Mouse (Mus musculus): Measurements from ENCODE around the gene Hsh2d.
A peak's percentile ranks its signal among the peaks of the same experiment; 100 is the strongest.

The Hsh2d gene

GRCm38 (mm10) chr8:72187793-72188331 is 1.6 kb upstream of the Hsh2d start:
- no peak for DNase-seq (ENCODE audit: low spot score)

GRCm38 (mm10) chr8:72190215-72190539 is 739 bp downstream of the Hsh2d start:
- no peak for DNase-seq (ENCODE audit: low spot score)

GRCm38 (mm10) chr8:72192065-72192464 is 2.6 kb downstream of the Hsh2d start:
- DNase-seq (ENCODE audit: low spot score) = no peak

GRCm38 (mm10) chr8:72197997-72198396 is 8.6 kb downstream of the Hsh2d start:
- no peak for DNase-seq (ENCODE audit: low spot score)

GRCm38 (mm10) chr8:72208582-72208981 is 19.1 kb downstream of the Hsh2d start:
- DNase-seq (ENCODE audit: low spot score) = no peak

GRCm38 (mm10) chr8:72210222-72210621 is 20.8 kb downstream of the Hsh2d start:
- no peak for DNase-seq (ENCODE audit: low spot score)

- no peak for DNase-seq (ENCODE audit: low spot score)
Measured at GRCm38 (mm10) chr8:72210710-72211109, 21.3 kb downstream of the Hsh2d start.

GRCm38 (mm10) chr8:72211846-72212245 is 22.4 kb downstream of the Hsh2d start:
- no peak for DNase-seq (ENCODE audit: low spot score)

GRCm38 (mm10) chr8:72212751-72213150 is 23.3 kb downstream of the Hsh2d start, which contains the start of gene Cib3:
TSS of gene Cib3 (minus strand) at chr8:72212837.
- no peak for DNase-seq (ENCODE audit: low spot score)

GRCm38 (mm10) chr8:72213536-72213935 is 24.1 kb downstream of the Hsh2d start, which contains the start of gene Gm11034:
TSS of gene Gm11034 (minus strand) at chr8:72213636.
- no peak for DNase-seq (ENCODE audit: low spot score)

- no peak for DNase-seq (ENCODE audit: low spot score)
Measured at GRCm38 (mm10) chr8:72215060-72215459, 25.6 kb downstream of the Hsh2d start.

GRCm38 (mm10) chr8:72215871-72216270 is 26.4 kb downstream of the Hsh2d start:
- no peak for DNase-seq (ENCODE audit: low spot score)

- DNase-seq (ENCODE audit: low spot score) = no peak
Measured at GRCm38 (mm10) chr8:72218781-72219540, 29.5 kb downstream of the Hsh2d start.

- peak; percentile 50 for DNase-seq (ENCODE audit: low spot score)
Measured at GRCm38 (mm10) chr8:72219541-72220363, 30.3 kb downstream of the Hsh2d start, which contains the start of gene Fam32a. TSS of gene Fam32a (plus strand) at chr8:72219730.

GRCm38 (mm10) chr8:72220758-72221157 is 31.3 kb downstream of the Hsh2d start:
- DNase-seq (ENCODE audit: low spot score) = no peak

GRCm38 (mm10) chr8:72222656-72223055 is 33.2 kb downstream of the Hsh2d start:
- no peak for DNase-seq (ENCODE audit: low spot score)

- peak; percentile 92 for DNase-seq (ENCODE audit: low spot score)
Measured at GRCm38 (mm10) chr8:72239499-72240402, 50.3 kb downstream of the Hsh2d start, which contains the start of gene Ap1m1. TSS of gene Ap1m1 (plus strand) at chr8:72240018.

GRCm38 (mm10) chr8:72240403-72240763 is 50.9 kb downstream of the Hsh2d start:
- no peak for DNase-seq (ENCODE audit: low spot score)

- no peak for DNase-seq (ENCODE audit: low spot score)
Measured at GRCm38 (mm10) chr8:72240951-72241350, 51.5 kb downstream of the Hsh2d start.

GRCm38 (mm10) chr8:72242226-72242625 is 52.8 kb downstream of the Hsh2d start:
- DNase-seq (ENCODE audit: low spot score) = no peak

- no peak for DNase-seq (ENCODE audit: low spot score)
Measured at GRCm38 (mm10) chr8:72244610-72245009, 55.2 kb downstream of the Hsh2d start.

Data from ovary, postnatal 10 days (tissue).